Mouse (Mus musculus): Measurements from ENCODE around the gene Uvrag.

GRCm38 (mm10) chr7:99064795-99065194 is 76.1 kb downstream of the Uvrag start:
- TF ChIP-seq CTCF (IDR thresholded peaks at IDR 0.05; ENCODE audit: borderline replicate concordance, insufficient read depth, low read length) (no peak), POLR2A (IDR thresholded peaks at IDR 0.05; ENCODE audit: low read depth, low read length) (no peak)
